Mouse (Mus musculus): ENCODE data around the gene Zfp148. TPM values are rescaled to one million over a fixed set of nuclear protein-coding genes. Genes with fewer than 3 reads are reported as not detected.
"Not testable (repeated sequence)": the region's sequence is repeated elsewhere in the genome, so short reads cannot be mapped to it uniquely, and the experiment has no call there.

The Zfp148 gene
- 36.6 and 36.9 TPM in 2 replicates for polyA plus RNA-seq (2015; fragmentation: Nextera tagmentation; extraction: Ambion mirVana)

GRCm38 (mm10) chr16:33379944-33380881, at the start of gene Zfp148:
TSS of gene Zfp148 (plus strand) at chr16:33380836.
- H3K4me1 ChIP-seq: peaks cover 30% of the 10 kb centered on the region
- H3K4me3 ChIP-seq: peak within 1 kb of the TSS; percentile 87
- ATAC-seq (ENCODE audit: extremely low read depth, insufficient number of reproducible peaks, low FRiP score, low TSS enrichment): peak; percentile 75
- not testable (repeated sequence) for H3K9me3 ChIP-seq; H3K27me3 ChIP-seq (replicated peaks); H3K36me3 ChIP-seq
- peak within 1 kb of the TSS; percentile 94 for H3K27ac ChIP-seq (replicated peaks)
- peak within 1 kb of the TSS; percentile 96 for H3K4me2 ChIP-seq
- peak within 1 kb of the TSS; percentile 98 for H3K9ac ChIP-seq
- WGBS: 3% methylated on average over 50 of the region's 50 CpGs

- ATAC-seq (ENCODE audit: extremely low read depth, insufficient number of reproducible peaks, low FRiP score, low TSS enrichment): no peak
- peaks cover 4% of the 10 kb centered on the region; the same call in 1 of the 2 replicates for H3K9me3 ChIP-seq
- 68% methylated on average over 14 of the region's 14 CpGs for WGBS
- H3K27ac ChIP-seq (replicated peaks): no peak overlapping the region
- H3K9ac ChIP-seq: no peak overlapping the region
- 0 out of 2 replicates have a peak, but pooled peaks cover 3% of the 10 kb centered on the region for H3K36me3 ChIP-seq
- peaks cover 10% of the 10 kb centered on the region for H3K4me1 ChIP-seq
- H3K4me2 ChIP-seq: no peak overlapping the region
- H3K27me3 ChIP-seq (replicated peaks): no peaks in the 10 kb centered on the region
- H3K4me3 ChIP-seq: no peak overlapping the region
These were observed 47.6 kb upstream of the Zfp148 start for GRCm38 (mm10) chr16:33333015-33333414.

GRCm38 (mm10) chr16:33337177-33337576, 43.5 kb upstream of the Zfp148 start:
- ATAC-seq (ENCODE audit: extremely low read depth, insufficient number of reproducible peaks, low FRiP score, low TSS enrichment): peak; percentile 68; the same call in 1 of the 2 replicates
- WGBS: 5% methylated on average over 8 of the region's 8 CpGs
- H3K4me3 ChIP-seq: no peak overlapping the region
- no peaks in the 10 kb centered on the region for H3K36me3 ChIP-seq
- H3K27ac ChIP-seq (replicated peaks): peak overlapping the region; percentile 55
- no peaks in the 10 kb centered on the region for H3K27me3 ChIP-seq (replicated peaks)
- H3K4me2 ChIP-seq: peak overlapping the region; percentile 47
- H3K9ac ChIP-seq: no peak overlapping the region
- no peaks in the 10 kb centered on the region for H3K9me3 ChIP-seq
- peaks cover 10% of the 10 kb centered on the region for H3K4me1 ChIP-seq

GRCm38 (mm10) chr16:33337681-33338080, 43.0 kb upstream of the Zfp148 start:
- WGBS: 75% methylated on average over 10 of the region's 10 CpGs
- no peaks in the 10 kb centered on the region for H3K9me3 ChIP-seq
- no peak for ATAC-seq (ENCODE audit: extremely low read depth, insufficient number of reproducible peaks, low FRiP score, low TSS enrichment)
- H3K27me3 ChIP-seq (replicated peaks): no peaks in the 10 kb centered on the region
- H3K4me3 ChIP-seq: no peak overlapping the region
- H3K4me2 ChIP-seq: peak overlapping the region; percentile 47
- peaks cover 10% of the 10 kb centered on the region for H3K4me1 ChIP-seq
- H3K36me3 ChIP-seq: no peaks in the 10 kb centered on the region
- H3K27ac ChIP-seq (replicated peaks): no peak overlapping the region
- H3K9ac ChIP-seq: no peak overlapping the region

- H3K36me3 ChIP-seq: no peaks in the 10 kb centered on the region
- H3K27me3 ChIP-seq (replicated peaks): no peaks in the 10 kb centered on the region
- no peak for ATAC-seq (ENCODE audit: extremely low read depth, insufficient number of reproducible peaks, low FRiP score, low TSS enrichment)
- no peak overlapping the region for H3K9ac ChIP-seq
- peaks cover 10% of the 10 kb centered on the region for H3K4me1 ChIP-seq
- H3K4me2 ChIP-seq: no peak overlapping the region
- H3K9me3 ChIP-seq: no peaks in the 10 kb centered on the region
- no peak overlapping the region for H3K4me3 ChIP-seq
- WGBS: 64% methylated on average over 4 of the region's 4 CpGs
- no peak overlapping the region for H3K27ac ChIP-seq (replicated peaks)
These were observed 42.1 kb upstream of the Zfp148 start for GRCm38 (mm10) chr16:33338492-33338891.

- H3K27ac ChIP-seq (replicated peaks): no peak overlapping the region
- H3K4me2 ChIP-seq: no peak overlapping the region
- H3K4me3 ChIP-seq: no peak overlapping the region
- peaks cover 10% of the 10 kb centered on the region for H3K4me1 ChIP-seq
- H3K9me3 ChIP-seq: no peaks in the 10 kb centered on the region
- ATAC-seq (ENCODE audit: extremely low read depth, insufficient number of reproducible peaks, low FRiP score, low TSS enrichment): no peak
- H3K27me3 ChIP-seq (replicated peaks): no peaks in the 10 kb centered on the region
- 61% methylated on average over 2 of the region's 2 CpGs for WGBS
- H3K9ac ChIP-seq: no peak overlapping the region
- H3K36me3 ChIP-seq: no peaks in the 10 kb centered on the region
These were observed 41.2 kb upstream of the Zfp148 start for GRCm38 (mm10) chr16:33339476-33339875.

GRCm38 (mm10) chr16:33342356-33342755, 38.3 kb upstream of the Zfp148 start:
- Histone ChIP-seq H3K4me2 (no peak overlapping the region), H3K4me1 (peaks cover 17% of the 10 kb centered on the region), H3K9me3 (no peaks in the 10 kb centered on the region), H3K36me3 (no peaks in the 10 kb centered on the region), H3K9ac (no peak overlapping the region), H3K4me3 (no peak overlapping the region), H3K27ac (replicated peaks) (no peak overlapping the region), H3K27me3 (replicated peaks) (no peaks in the 10 kb centered on the region)
- WGBS: 59% methylated on average over 1 of the region's 1 CpGs
- ATAC-seq (ENCODE audit: extremely low read depth, insufficient number of reproducible peaks, low FRiP score, low TSS enrichment): no peak

GRCm38 (mm10) chr16:33343106-33343505, 37.5 kb upstream of the Zfp148 start:
- ATAC-seq (ENCODE audit: extremely low read depth, insufficient number of reproducible peaks, low FRiP score, low TSS enrichment): no peak
- WGBS: 73% methylated on average over 5 of the region's 5 CpGs
- Histone ChIP-seq H3K4me1 (peaks cover 11% of the 10 kb centered on the region), H3K9me3 (no peaks in the 10 kb centered on the region), H3K27me3 (replicated peaks) (no peaks in the 10 kb centered on the region), H3K4me3 (no peak overlapping the region), H3K27ac (replicated peaks) (no peak overlapping the region), H3K4me2 (no peak overlapping the region), H3K36me3 (no peaks in the 10 kb centered on the region), H3K9ac (no peak overlapping the region)

- Histone ChIP-seq H3K27me3 (replicated peaks) (no peaks in the 10 kb centered on the region), H3K9ac (no peak overlapping the region), H3K4me2 (no peak overlapping the region), H3K27ac (replicated peaks) (no peak overlapping the region), H3K36me3 (no peaks in the 10 kb centered on the region), H3K9me3 (no peaks in the 10 kb centered on the region), H3K4me1 (peaks cover 11% of the 10 kb centered on the region), H3K4me3 (no peak overlapping the region)
- 80% methylated on average over 7 of the region's 7 CpGs for WGBS
- no peak for ATAC-seq (ENCODE audit: extremely low read depth, insufficient number of reproducible peaks, low FRiP score, low TSS enrichment)
These were observed 37.0 kb upstream of the Zfp148 start for GRCm38 (mm10) chr16:33343601-33344000.

- H3K27ac ChIP-seq (replicated peaks): no peak overlapping the region
These were observed 36.3 kb upstream of the Zfp148 start for GRCm38 (mm10) chr16:33344379-33344778.

GRCm38 (mm10) chr16:33344875-33345274, 35.8 kb upstream of the Zfp148 start:
- Histone ChIP-seq H3K27ac (replicated peaks) (no peak overlapping the region), H3K9ac (no peak overlapping the region), H3K9me3 (no peaks in the 10 kb centered on the region), H3K4me2 (no peak overlapping the region), H3K36me3 (no peaks in the 10 kb centered on the region), H3K4me3 (no peak overlapping the region), H3K4me1 (peaks cover 11% of the 10 kb centered on the region), H3K27me3 (replicated peaks) (no peaks in the 10 kb centered on the region)
- ATAC-seq (ENCODE audit: extremely low read depth, insufficient number of reproducible peaks, low FRiP score, low TSS enrichment): no peak
- 77% methylated on average over 4 of the region's 4 CpGs for WGBS

More at GRCm38 (mm10) chr16:33344379-33344778, 36.3 kb upstream of the Zfp148 start:
- Histone ChIP-seq H3K27me3 (replicated peaks) (no peaks in the 10 kb centered on the region), H3K9me3 (no peaks in the 10 kb centered on the region), H3K9ac (no peak overlapping the region), H3K4me1 (peaks cover 11% of the 10 kb centered on the region), H3K4me3 (no peak overlapping the region), H3K4me2 (no peak overlapping the region), H3K36me3 (no peaks in the 10 kb centered on the region)
- ATAC-seq (ENCODE audit: extremely low read depth, insufficient number of reproducible peaks, low FRiP score, low TSS enrichment): no peak
- 58% methylated on average over 9 of the region's 9 CpGs for WGBS

Measured in heart, embryonic 13.5 days (tissue).